Mouse (Mus musculus): ENCODE measurements around the gene Nedd4. TPM values are rescaled to one million over a fixed set of nuclear protein-coding genes. Genes with fewer than 3 reads are reported as not detected.
"Not testable (repeated sequence)": the region's sequence is repeated elsewhere in the genome, so short reads cannot be mapped to it uniquely, and the experiment has no call there.

Gene Nedd4
- 100 to 1,000 TPM; 469 to 580 TPM for total RNA-seq (2021)
- long read RNA-seq, experiment 1, full-length matches to known transcripts = 166 of 251 reads
- long read RNA-seq, experiment 1, partial matches to known transcripts = 55 of 251 reads
- long read RNA-seq, experiment 1, other reads (novel, unspliced or antisense) = 30 of 251 reads
- long read RNA-seq, experiment 2, full-length matches to known transcripts = 162 of 220 reads
- long read RNA-seq, experiment 2, partial matches to known transcripts = 25 of 220 reads
- long read RNA-seq, experiment 2, other reads (novel, unspliced or antisense) = 33 of 220 reads

DNA sequence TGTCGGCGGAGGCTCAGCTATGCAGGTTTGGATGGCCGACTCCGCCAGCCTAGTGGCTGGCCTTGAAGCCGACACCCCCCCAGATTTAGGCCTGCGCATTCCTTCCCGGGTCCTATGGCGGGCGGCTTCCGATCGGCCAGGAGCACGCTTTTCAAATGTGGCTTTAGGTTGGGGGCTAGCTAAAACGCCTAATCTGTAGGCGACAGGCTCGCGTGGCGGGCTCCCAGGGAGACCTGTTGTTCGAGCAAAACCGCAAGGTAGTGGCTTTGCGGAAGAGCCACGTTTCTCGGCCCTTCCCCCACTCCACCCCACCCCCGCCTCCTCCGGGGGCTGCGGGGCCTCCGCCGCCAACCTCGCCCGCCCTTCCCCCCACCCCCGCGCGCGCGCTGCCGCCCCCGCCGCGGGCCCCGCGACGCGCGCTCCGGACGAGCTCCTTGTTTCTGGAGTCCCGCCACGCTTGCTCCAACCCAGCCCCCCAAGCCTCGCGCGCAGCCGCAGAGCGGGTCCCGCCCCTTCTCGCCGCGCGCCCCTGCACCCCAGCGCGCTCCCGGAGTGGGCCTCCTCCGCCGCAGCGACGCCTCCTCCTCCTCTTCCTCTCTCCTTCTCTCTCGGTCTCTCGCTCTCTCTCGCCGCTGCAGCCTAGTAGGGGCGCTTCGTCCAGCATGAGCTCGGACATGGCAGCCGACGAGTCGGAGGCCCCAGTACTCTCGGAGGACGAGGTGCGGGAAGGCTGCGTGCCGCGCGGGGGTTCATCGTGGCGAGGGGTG lies at the start of gene Nedd4:
TSS of gene Nedd4 (plus strand) at position 452 of the 767 bp plus-strand sequence.
- DNase-seq = peak; percentile 99

DNA sequence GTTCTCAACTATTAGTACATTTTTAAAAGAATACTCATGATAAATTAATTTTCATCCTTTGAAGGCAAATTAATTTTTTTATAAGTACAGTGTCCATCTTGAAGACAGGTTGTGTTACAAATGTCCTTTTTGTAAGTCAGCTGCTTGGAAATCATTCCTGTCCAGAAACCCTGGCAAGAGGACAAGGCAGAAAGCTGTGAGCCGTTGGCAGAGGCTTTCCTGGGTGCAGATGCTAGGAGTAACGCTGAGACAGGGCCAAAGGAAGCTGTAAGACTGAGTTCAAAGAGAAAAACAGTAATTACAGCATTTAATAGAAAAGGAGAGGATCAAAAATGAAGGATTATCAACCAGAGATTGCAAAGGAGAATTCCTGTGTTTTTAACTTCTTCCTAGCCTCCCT lies 48.3 kb upstream of the Nedd4 start:
- peak; percentile 58 for DNase-seq

DNA sequence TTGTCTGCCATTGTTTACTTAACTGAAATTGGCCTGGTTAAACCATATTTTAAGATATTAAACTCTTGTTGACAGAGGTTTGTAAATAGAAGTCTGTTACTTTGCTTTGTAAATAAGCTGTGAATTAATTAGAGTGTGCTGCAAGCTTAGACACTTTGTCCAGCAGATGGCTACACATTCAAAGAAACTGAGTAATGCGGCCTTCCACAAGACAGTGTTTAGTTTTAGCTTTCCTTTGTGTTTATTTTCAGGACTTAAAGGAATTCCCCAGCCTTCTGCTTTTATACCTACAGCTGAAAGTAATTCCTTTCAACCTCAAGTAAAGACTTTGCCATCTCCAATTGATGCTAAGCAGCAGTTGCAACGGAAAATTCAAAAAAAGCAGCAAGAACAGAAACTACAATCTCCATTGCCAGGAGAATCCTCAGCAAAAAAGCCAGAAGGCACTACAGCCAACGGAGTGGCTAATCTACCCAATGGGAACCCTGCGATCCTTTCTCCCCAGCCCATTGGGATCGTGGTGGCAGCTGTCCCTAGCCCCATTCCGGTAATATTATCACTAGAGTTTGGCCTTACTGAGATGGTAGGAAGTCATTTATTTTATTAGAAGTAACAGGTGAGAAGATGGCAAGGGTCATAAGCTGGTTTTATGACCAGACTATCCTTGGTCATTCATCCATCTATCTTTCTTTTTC lies 47.2 kb upstream of the Nedd4 start:
- DNase-seq = no peak

DNA sequence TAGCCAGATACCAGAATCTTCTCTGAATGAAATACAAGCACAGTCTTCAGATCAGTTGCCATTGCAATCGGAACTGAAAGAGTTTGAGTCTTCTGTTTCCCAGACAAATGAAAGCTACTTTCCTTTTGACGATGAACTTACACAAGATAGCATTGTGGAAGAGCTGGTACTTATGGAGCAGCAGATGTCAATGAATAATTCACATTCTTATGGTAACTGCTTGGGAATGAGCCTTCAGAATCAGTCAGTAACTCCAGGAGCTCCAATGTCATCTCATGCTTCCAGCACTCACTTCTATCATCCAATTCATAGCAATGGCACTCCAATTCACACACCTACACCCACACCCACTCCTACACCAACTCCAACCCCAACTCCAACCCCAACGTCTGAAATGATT lies 44.1 kb upstream of the Nedd4 start:
- DNase-seq = no peak

DNA sequence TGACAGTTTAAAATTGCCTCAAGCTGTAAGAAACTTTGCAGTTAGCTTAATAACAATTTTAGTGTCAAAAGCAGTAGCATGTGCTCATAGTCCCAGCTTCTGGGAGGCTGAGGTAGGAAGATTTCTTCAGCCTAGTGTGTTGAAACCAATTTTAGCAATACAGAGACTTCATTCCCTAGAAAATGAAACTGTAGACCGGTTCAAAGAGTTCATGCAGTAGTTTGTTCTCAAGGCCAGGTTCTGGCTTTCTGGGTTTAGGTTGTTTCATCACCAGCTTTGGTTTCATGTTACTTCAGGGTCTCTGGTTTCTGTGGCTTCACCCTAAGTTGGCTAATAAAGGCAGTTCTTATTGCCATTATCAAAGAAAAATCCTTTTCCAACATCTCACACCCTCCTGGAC lies 38.5 kb upstream of the Nedd4 start:
- DNase-seq = no peak

DNA sequence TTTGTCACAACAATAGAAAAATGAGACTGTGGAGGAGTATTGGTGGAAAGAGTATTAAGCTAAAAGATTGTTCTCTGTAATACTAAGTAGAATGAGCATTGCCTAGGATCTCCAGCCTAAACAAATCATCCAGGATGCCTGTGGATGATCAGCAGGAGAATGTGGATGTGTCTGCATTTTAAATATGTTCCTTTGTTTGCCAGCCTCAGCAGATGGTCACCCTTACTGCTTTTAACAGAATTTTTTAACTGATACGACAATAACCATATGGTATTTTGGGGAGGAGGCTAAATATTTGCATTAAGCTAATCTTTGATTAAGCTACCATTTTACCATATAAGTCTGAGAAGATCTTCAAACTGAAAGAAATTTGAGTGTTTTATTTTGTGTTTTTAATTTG lies 34.5 kb upstream of the Nedd4 start:
- no peak for DNase-seq

DNA sequence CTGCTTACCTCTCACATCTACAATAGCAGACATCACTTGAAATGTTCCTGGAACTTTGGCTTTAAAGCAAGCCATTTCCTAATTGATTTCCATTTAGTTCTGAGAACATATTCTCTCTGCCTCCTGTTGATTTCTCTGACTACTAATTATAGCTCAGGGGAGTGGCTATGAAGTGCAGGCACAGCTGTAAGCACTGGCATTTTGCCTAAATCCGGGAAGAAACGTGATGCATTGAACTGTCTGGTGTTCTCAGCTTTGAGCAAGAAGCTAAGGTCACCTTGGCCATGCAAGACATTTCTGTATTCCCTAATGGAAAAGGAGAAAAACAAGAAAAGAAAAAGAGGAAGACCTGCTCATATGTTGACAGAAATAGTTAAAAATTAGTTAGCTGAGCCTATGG lies 33.6 kb upstream of the Nedd4 start:
- DNase-seq = peak; percentile 59

DNA sequence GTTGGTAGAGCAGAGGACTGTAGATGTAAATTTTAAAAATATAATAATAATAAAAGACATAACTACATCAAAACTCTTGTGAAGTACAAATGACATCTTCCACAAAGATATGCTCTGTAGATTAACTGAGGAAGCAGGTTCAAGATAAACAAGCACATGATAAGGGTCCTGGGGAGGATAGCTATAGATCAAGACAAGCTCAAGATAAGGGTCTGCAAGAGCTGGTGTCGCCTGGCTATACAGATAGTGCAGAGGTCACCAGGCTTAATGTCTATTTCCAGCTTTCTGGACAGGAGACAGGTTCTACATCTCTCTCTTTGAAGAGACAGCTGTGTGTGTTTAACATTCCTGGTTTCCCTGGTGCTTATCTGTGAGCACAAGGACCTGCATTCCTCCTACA lies 29.9 kb upstream of the Nedd4 start:
- no peak for DNase-seq

DNA sequence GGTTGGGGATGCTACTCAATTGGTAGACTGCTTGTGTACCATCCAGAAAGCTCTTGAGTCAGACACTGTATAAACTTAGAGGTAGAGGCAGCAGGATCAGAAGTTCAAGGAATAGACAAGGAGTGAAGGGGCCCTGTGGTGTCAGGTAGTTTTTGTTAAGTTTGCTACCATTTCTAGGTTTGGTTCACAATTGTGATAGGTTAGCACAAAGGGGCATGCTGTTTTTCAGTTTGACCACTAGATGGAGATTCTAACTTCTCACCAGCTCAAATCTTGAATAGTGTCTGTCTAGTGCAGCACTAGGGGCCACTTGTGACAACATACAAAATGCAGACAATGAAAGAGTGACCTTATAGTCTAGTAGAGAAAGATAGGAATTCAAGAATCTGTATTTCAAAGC lies 27.0 kb upstream of the Nedd4 start:
- DNase-seq = peak; percentile 15

DNA sequence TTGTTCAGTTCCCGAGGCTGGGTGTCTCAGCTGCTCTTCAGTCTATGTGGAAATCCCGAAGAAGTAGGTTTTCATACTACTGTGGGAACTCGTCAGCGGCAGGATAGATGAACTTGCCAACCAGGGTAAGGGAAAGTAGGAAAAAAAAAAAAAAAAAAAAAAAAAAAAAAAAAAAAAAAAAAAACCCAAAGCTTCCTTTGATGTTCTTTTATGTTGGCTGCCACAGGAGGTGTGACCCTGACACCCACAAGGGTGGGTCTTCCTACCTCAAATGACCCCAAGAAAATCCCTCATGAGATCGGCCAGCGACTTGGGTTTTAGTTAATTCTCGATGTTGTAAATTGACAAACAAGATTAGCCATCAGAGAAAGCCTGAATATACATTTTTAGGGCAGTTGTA lies 25.6 kb upstream of the Nedd4 start:
- peak; percentile 13 for DNase-seq

DNA sequence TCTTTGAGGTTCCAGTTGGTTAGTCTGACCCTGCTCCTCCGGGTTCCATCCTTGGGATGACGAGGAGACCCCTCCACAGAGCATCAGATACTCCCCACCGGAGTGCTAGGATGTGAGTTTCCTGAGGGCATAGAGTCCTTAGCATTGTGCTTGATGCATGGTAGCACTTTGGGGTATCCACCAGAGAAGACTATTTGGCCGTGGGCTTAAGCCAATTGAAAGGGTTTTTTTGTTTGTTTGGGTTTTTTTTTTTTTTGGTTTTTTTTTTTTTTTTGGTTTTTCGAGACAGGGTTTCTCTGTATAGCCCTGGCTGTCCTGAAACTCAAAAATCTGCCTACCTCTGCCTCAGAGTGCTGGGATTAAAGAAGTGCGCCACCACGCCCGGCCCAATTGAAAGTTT lies 24.9 kb upstream of the Nedd4 start:
- DNase-seq = no peak

DNA sequence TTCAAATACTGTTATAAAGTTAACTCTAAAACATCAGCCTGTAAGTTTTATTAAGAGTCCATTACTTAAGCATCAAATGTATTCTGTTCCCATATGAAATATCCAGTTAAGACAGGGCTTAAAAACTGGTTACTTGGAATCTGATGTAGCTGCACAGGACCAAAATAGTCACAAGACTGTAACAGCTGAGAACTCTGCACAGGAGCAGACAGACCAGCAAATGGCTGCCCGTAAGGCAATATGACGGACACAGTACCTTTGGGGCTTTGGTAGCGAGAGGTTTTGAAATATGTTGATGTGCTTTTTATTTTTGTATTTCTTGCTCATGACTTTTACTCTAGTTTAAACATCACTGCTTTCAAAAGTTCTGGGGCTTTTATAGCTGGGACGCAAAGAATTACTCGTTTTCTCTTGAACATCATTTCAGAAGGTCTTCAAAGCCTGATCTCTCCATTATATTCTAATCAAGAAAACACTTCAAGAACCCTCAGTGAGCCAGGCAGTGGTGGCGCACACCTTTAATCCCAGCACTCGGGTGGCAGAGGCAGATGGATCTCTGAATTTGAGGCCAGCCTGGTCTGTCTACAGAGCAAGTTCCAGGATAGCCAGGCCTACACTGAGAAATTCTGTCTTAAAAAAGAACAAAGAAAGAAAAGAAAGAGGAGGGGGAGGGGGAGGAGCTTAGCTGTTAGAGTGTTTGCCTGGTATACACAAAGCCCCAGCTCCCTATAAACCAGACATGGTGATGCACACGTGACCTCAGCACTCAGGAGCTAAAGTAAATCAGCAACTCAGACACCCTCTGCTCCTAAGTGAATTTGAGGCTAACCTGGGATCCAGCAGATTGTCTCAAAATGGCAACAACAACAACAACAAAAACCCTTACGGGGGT lies 22.9 kb upstream of the Nedd4 start:
- DNase-seq = peak; percentile 25

DNA sequence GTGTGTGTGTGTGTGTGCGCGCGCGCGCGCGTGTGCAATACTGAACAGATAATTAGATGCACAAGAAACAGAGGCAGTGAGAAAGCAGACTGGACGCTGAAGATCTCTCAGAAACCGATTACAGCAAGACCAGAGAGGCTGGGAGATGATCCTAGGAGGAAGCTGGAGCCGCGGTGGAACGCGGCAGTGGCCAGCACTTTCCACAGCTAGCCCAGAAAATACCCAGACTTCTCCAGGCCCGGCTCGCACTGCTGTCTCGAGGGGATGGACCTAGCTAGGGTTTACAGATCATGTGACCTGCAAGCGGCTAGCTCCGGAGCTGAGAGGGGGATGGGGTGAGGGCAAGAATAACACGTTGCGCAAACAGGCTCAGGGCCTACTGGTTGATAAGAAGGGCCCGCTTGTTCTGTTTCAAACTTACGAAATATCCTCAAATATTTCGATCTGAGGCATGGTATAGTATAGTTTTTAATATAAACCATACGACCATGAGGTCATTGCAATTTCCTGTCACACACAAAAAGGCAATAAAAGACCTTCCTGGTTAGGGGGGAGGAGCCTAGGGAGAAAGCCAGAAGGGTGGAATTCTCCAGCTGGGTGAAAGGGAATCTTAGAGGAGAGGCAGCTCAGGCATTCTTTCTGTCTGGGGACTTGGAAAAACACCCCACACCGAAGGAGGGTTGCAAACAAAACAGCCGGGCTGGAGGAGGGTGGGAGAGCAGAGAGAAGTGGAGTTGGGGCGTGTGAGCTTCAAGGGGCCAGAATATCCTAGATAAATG lies 22.1 kb upstream of the Nedd4 start:
- DNase-seq = peak; percentile 89

DNA sequence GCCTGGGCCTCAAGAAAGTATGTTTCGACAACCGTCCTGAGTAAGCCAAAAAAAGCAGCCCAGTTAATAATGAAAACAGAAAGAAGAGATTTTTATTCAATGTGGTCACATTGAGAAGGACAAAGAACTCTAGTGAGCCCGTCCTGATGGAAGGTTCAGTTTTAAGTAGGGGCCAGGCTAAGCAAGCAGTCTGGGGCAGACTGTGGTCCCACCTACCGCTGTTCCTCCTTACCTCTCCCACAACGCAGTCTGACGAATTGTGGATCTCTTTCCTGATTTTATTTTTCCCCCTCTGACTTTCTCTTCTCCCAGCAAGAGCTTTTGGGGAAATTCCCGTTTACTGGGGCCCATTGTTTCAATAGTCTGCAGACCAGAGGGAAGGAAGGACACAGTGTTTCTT lies 21.5 kb upstream of the Nedd4 start:
- DNase-seq = no peak

DNA sequence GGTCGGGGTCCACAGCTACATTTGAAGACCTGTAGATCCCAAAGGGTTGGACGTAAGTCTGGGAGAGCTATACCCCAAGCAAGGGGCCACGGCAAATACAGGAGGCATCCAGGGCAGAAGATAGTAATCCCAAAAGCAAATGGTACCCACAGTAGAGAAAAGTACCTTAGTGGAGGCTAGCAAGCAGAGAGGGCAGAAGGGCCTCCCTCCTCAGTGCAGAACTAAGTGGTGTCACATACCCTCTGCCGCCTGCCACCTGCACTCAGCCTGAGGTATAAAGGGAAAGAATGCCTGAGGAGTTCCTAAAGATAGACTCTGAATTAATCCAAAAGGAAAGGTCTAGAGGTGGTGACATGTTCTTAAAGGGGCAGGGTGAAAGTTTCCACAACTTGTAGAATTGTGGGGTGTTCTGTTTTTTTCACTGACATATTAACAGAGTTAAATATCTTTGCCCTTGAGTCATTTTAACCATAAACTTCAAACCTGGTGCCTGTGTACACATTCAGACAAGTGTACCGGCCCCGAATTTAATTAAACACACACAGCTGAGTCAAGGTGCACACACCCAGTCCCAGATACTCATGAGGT lies 21.0 kb upstream of the Nedd4 start:
- peak; percentile 15 for DNase-seq

DNA sequence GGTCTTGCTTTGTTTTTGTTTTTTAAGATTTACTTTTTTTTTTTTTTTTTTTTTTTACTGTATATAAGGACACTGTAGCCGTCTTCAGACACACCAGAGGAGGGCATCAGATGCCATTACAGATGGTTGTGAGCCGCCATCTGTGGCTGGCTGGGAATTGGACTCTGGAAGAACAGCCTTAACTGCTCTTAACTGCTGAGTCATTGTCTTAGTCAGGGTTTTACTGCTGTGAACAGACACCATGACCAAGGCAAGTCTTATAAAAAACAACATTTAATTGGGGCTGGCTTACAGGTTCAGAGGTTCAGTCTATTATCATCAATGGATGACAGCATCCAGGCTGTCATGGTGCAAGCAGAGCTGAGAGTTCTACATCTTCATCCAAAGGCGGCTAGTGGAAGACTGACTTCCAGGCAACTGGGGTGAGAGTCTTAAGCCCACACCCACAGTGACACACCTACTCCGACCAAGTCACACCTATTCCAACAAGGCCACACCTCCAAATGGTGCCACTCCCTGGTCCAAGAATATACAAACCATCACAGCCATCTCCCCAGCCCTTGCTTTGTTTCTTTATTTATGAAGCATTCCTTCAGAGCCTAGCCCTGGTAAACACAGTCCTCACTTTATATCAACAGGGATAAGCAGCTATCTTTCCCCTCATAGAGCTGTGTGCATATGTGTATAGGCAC lies 19.2 kb upstream of the Nedd4 start:
- DNase-seq = not testable (repeated sequence)

DNA sequence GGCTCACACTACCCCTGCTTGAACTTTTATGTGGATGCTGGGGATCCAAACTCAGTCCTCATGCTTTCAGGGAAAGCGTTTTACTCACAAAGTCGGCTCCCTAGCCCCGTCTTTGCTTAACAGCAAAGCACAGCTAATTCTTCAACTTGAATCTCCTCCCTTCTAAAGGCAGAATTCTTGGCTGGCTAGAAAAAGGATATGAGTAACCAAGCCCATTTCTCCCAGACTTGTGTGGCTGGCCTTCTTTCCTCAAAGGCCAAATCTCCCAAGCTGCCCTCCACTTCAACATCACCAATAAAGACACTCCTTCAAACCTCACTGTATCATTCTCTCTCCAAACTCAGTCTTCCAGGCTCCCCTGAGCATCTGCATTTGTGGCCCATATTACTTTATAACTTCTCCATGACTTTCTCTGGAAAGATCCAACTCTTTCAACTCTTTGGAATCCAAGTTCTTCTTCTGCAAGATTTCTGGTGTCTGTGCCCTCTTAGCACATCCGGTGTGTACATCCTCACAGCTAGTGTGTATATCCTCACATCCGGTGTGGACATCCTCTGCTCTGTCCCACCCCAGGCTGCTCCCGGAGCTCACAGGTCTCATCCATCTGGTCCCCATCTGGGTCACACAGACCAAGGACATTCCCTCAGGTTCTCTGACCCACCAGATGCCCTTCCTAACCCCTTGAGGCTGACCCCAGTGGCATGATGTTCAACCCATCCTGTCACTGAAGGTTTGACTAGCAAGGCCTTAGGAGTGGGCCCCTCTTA lies 18.3 kb upstream of the Nedd4 start:
- DNase-seq = peak; percentile 6

DNA sequence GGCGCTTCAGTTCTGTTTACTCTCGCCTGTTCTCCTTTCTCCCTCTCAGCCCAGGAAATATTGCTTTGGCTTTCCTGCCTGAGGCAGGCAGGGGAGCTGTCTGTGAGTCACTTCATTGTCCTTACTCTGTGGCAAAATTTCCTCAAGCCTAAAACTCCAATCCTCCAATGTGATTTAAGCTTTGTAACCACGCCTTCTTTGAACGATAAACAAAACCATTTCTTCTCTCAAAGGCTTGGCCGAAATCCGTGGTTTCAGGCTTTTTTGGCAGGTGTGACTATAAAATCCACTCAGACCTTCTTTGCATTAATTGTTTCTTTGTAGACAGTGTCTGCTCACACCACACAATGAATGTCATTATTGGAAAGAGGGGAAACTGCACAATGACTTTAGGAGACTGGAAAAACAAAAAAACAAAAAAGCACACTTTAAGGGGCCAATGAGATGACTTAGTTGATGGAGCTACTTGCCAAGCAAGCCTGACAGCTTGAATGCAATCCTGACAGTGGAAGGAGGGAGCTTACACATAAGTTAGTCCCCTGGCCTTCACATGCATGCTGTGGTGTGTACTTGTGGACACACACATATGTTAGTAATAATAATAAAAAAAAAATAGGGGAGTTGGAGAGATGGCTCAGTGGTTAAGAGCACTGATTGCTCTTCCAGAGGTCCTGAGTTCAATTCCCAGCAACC lies 17.6 kb upstream of the Nedd4 start:
- no peak for DNase-seq

DNA sequence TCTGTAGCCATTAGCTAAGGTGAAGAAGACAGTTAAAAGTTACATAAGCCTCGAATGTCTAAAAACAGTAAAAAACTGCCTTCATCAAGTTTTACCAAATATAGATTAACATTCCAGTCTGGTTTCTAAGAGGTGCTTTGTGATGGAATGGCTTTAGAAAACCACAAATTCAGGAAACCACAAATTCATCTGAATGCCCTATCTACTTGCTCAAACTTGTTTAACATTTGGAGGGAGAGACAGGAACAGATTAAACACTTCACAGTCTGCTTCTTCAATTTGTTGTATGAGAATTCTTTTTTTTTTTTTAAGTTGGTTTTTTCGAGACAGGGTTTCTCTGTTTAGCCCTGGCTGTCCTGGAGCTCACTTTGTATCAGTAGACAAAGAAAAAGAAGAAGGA lies 12.4 kb upstream of the Nedd4 start:
- no peak for DNase-seq

Measured in adrenal gland, postnatal 10 days (tissue).